Mouse (Mus musculus): Measurements from ENCODE around the gene Rpl38.
"Not testable (repeated sequence)": the region's sequence is repeated elsewhere in the genome, so short reads cannot be mapped to it uniquely, and the experiment has no call there.

Gene Rpl38

DNA sequence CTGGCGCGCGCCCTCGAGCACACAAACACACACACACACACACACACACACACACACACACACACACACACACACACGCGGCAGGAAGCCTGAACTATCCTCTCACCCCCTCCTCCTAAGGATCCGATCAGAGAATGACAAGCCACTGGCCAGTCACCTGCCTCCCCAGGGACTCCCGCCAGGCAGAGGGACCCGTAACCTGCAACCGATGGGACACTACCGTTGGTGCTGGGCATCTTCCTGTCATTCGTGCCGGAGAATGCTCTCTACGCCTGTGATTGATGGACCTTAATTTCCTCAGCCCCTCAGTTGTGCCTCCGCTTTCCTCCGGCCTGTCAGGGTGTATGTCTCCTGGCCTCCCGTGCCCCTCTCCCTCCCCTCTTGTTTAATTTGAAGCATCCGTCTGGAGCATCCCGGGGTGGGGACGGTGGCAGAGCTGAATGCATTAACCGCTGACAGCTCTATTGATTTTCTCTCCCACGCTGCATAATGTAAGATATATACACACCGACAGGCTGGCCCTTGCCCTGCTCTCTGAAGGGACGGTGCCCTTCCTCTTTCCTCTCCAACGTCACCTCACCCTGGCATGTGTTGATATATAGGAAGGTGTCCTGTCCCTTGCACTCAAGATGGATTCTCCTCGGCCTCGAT, 11.2 kb upstream of the Rpl38 start:
- DNase-seq (ENCODE audit: low spot score), result no peak

DNA sequence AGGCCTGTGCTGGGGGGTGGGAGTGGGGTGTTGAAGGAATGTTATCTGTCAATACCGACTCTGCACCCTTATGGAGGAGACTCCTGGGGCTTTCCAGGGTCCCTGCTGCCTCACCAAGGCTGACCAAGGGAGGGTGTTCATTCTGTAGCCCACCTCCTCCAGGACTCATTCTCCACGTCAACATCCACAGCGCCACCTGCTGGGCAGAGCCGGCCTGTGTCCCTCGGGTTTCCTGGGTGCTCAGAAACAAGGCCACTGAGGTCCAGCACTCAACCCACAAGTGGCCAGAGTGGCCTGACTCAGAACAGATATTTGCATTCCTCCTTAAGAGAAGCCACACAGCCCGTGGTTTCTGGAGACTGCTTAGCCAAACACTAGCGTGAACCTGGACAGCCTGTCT, 10.6 kb upstream of the Rpl38 start:
- no peak for DNase-seq (ENCODE audit: low spot score)

GRCm38 (mm10) chr11:114662161-114662560, 6.2 kb upstream of the Rpl38 start:
- DNase-seq (ENCODE audit: low spot score), result no peak

GRCm38 (mm10) chr11:114662746-114663362, 5.5 kb upstream of the Rpl38 start:
- DNase-seq (ENCODE audit: low spot score), result no peak

DNA sequence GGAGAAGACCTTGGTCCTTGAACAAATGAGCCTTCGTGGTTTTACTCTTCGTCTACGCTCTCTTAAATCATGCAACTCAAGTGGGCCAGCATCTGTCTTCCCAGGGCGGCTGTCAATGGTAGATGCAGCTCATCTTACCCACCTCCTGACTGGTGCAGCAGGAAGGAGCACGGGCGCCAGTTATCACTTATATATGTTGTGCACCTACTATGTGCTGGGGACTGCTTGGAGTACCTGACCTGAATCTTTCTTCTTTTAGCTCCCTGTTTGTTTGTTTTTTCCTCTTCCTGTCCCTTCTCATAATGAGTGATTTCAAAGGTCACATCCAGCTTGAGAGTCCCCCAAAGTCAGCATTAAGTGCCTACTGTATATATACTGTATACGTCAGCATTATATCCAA, 4.2 kb upstream of the Rpl38 start:
- no peak for DNase-seq (ENCODE audit: low spot score)

DNA sequence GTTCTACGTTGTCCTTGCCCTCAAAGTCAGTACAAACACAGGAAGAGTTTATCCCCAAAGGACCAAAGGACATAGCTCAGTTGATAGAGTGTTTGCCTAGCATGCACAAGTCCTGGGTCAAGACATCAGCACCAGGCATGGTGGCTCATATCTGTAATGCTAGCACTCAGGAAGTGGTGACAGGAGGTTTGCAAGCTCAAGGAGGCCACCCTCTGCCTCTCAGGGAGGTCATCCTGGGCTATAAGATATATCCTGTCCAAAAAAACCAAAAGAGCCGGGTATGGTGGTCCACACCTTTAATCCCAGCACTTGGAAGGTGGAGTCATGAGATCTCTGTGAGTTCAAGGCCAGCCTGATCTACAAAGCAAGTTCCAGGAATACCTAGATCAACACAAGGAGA, 2.9 kb upstream of the Rpl38 start:
- DNase-seq (ENCODE audit: low spot score), result no peak

DNA sequence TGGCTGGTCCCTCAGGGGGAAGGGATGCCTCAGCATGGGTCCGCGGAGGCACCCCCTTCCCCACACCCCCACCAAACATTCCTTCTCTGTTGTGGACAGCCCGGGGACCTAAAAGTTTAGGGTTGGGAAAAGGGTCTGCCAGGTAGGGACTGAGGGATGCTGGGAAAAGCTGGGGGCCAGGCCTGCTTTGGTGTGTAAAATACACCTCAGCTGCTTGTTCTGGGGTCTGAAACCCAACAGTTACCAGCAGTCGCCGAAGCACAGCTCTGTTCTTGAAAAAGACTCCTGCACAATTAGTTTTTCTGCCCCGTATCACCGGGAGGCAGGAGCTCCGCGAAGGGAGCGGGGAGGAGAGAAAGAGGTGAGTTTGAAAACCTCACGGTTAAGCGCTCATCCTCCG, 1.5 kb upstream of the Rpl38 start:
- DNase-seq (ENCODE audit: low spot score), result no peak

DNA sequence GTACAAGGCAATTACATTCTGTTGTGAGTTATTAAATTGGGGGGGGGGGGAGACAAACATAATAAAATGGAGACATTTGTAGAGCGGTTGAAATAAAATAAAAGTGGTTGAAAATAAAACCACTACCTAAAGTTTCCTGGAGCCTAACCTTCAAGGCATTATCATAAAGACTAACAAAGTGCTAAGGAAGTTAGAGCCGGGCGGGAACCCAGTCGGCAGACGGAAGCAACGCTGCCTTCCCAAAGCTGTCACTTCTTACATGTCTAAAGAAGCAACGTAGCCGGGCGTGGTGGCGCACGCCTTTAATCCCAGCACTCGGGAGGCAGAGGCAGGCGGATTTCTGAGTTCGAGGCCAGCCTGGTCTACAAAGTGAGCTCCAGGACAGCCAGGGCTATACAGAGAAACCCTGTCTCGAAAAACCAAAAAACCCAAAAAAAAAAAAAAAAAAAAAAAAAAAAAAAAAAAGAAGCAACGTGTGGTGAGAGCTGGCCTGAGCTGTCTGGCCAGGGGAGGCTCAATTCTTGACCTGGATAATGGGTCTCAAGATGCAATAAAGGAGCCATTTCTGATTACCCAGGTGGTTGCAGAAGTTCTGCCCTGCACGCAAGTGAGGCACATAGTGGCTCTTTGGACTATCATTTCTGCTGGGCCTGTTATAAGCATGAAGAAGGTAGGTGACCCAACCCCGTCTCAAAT, 940 bp upstream of the Rpl38 start:
- no peak for DNase-seq (ENCODE audit: low spot score)

- DNase-seq (ENCODE audit: low spot score), result not testable (repeated sequence)
Measured at GRCm38 (mm10) chr11:114667932-114668285, 415 bp upstream of the Rpl38 start.

DNA sequence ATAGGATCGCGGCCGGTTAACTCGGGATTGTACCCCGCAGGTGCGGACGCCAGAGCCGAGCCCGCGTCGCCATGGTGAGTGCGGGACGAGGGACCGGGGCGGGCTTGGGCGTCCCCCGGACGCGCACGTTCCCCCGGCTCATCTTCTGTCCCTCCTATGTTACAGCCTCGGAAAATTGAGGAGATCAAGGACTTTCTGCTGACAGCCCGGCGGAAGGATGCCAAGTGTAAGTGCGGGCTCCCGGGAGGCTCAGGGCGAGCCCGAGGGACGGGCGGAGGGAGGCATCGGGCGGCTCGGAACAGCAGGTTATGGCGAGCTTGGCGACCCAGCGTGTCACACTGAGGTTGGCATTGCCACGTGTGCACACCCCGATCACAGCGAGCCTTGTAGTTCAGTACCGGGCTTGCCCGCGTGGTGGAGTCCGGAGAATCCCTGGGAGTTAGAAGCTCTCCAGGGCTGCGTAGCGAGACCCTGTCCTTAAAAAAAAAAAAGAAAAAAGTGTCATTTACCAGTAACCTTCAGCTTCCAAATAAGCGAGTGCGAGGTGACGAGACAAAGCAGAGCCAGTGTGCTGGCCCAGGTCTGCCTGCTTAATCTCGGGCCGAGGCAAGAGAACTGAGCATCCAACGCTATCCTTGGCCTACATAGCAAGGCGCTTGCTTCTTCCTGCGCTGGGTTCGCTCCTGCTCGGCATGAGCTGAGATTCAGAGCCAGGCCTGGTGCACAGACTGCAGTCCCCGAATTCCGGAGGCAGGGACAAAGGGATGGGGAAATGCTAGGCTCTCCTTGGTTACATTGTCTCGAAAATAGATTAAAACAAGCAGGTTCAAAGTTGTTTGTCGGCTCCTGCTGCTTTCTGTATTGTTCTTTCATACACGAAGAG, 658 bp downstream of the Rpl38 start:
- peak; percentile 60 for DNase-seq (ENCODE audit: low spot score)

DNA sequence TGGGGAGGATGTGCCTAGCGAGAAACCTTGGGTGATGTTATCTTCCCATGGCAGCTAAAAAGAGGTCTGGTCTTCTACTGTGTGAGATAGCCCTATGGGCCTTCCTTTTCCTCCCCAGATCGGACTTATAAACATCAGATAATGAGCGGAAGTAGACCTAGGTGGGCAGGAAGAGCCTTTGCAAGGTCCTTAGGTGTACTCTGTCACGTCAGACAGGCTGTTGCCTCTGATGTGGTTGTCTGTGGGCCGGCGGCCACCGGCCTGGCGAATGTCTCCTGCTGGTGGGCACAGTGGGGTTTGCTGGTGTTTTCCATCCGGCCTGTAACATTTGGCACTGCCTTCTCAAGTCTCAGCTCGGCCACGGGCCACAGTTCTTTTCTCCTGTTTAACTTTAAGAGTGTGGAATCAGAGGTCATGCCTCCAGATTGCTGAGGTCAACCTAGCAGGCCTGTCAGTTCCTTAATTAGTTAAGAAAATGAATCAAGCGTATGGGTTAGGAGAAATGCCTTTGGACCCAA, 1.4 kb downstream of the Rpl38 start:
- DNase-seq (ENCODE audit: low spot score), result no peak

DNA sequence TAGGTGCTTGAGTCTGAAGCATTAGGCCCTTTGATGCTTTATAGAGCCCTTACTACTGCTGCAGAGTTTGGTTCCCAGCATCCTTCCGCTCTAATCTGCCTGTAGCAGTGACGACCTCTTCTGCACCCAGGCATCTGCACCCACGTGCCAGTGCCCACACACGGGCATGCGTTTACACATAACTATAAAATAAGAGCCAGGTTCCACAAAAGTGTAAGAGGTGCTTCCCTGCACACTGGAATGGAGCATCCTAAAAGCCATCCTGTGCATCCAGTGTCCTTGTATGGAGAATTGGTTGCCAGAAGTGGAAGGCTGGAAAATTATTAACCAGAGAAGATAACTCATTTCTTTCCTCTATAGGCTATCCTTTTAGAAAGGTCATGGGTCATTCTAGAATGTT, 2.8 kb downstream of the Rpl38 start:
- no peak for DNase-seq (ENCODE audit: low spot score)

DNA sequence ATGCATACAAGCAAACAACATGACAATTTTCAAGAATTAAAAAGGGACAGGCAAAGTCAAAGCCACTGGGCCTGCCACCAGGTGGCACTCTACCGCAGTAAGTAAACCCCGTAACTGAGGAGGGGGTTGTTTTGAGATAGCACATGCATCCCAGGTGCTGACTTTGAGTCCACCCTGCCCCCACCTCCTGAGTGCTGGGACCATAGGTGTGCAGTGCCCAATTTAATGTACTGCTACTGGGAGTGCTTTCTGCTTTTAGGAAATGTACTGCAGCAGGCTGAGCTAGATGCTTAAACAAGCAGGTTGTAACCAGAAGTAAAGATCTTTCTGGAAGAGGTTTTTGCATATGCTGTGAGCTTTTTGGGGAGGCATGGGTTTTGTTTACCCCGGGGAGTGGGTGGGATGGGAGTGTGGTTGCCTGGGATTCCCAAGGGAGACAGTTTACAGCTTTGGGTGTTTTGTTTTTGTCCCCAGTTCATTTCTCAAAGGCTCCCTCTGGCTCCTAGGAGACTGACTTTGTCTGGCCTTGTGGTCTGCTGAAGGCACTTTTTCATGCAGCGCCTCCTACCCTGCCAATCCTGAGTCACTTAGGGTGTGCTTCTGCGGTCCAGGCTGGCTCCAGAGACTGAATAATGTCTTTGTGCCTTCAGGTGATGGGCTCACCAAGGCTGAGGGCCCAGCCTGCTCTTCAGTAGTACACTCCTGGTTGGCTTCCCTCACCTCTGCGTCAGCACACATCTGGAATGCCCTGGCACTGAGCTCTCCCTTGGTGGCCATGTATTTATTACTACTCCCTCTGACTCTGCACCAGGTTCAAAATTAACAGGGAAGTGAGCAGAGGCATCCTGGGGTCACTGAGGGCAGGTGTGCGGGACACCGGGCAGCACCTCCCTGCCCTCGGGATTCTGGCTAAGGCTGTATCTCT, 4.7 kb downstream of the Rpl38 start:
- DNase-seq (ENCODE audit: low spot score), result no peak

DNA sequence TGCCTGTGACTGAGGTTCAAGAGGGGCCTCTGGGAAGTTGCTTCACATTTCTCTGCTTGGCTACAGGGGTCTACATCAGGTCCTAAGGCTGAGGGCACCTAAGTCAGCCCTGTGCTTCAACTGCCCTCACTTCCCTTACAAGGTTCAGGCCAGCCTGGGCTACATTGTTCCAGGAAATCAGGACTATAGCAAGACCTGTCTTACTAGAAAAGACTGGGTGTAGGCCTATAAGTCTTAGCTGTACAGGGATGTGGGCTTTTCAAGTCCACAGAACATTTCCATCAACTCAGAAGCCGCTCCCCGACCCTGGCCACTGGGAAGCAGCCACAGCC, 5.4 kb downstream of the Rpl38 start:
- DNase-seq (ENCODE audit: low spot score), result no peak

- DNase-seq (ENCODE audit: low spot score), result no peak
Measured at GRCm38 (mm10) chr11:114674180-114674579, 5.9 kb downstream of the Rpl38 start.

DNA sequence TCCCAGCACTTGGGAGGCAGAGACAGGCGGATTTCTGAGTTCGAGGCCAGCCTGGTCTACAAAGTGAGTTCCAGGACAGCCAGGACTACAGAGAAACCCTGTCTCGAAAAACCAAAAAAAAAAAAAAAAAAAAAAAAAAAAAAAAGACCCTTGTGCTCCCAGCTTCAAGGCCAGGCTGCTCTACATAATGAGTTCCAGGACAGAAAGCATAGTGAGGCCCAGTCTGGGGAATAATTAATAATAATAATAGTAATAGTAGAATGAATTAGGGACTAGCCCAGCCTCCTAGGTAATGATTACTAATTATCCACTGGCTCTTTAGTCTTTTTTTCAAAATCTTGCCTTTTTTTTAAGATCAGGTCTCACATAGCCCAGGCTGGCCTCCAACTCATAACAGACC, 6.5 kb downstream of the Rpl38 start:
- not testable (repeated sequence) for DNase-seq (ENCODE audit: low spot score)

GRCm38 (mm10) chr11:114675341-114675825, 7.1 kb downstream of the Rpl38 start, which contains the start of gene Ttyh2:
TSS of gene Ttyh2 (plus strand) at chr11:114675431.
- DNase-seq (ENCODE audit: low spot score), result peak; percentile 63

- DNase-seq (ENCODE audit: low spot score), result no peak
Measured at GRCm38 (mm10) chr11:114675826-114676401, 7.6 kb downstream of the Rpl38 start.

DNA sequence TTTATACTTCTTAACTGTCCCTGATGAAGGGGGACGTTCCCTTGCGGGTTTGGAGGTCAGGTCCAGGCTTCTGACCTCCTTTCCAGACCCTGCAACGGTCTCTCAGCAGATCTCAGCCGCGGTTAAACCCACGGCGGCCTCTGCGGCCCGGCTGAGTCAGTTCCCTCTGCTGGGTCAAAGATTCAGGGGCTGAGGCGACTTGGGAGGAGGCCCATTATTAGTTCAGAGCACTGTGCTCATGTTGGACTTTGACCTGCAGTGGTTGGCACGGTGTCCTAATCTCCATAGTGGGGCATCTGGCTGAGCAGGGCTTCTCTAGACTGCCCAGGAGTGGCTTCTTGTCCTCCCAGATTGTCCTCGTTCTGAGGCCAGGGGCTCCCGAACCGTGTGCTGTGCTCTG, 8.1 kb downstream of the Rpl38 start:
- DNase-seq (ENCODE audit: low spot score), result no peak

- DNase-seq (ENCODE audit: low spot score), result no peak
Measured at GRCm38 (mm10) chr11:114676896-114677530, 8.7 kb downstream of the Rpl38 start.
